Mouse (Mus musculus) layer of hippocampus, adult 9-11 months (tissue): ENCODE results near the gene Il17re.
A peak's percentile ranks its signal among the peaks of the same experiment; 100 is the strongest.

Experiments used
- DNase-seq: peaks from one replicate; pipeline ENCODE4 v3.0.0; 2022

The Il17re gene

DNA sequence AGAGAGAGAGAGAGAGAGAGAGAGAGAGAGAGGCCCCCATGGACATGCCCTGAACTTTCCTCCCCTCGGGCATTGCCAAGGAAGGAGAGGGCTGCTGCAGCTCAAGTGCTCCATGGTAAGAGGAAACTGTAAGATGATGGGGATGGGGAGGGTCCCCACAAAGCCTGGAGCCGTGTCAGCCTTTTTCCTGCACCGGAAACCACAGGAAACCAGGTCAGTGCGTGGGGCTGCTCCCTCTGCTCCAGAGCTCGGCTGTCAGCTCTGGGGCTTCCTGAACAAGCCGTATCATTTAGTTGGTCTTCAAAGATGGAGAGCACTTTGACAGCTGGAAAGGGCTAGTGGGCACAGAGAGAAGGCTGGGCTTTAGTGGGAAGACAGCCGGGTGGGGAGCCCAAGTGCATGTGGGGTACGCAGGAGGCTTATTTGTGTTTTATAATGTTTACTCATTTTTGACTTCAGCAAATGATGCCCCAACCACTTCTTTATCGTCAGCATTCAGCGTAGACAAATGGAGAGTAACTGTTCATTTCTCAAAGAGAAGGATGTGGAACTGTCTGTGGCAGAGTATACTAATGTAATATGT lies at the start of gene Il17re:
Gene Il17re, plus strand, starts transcription at position 533 of the 583 bp plus-strand sequence.
- DNase-seq = no peak

DNA sequence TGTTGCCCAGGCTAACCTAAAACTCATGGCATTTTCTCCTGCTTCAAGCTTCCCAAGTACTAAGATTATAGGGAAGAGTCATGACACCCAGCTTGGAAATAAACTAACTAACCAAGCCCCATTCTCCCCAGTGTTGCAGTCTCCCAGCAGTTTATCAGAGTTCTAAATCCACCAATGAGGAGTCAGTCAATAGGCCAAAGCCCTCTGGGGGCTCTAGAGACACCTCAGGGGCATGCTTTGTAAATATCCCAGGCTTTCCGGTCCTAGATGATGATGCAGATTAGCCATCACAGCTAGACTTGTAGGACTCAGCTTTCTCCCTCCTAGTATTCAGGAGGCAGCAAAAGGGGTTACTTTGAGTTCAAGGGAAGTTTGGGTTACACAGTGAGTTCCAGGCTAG lies 48.3 kb upstream of the Il17re start:
- DNase-seq = no peak

DNA sequence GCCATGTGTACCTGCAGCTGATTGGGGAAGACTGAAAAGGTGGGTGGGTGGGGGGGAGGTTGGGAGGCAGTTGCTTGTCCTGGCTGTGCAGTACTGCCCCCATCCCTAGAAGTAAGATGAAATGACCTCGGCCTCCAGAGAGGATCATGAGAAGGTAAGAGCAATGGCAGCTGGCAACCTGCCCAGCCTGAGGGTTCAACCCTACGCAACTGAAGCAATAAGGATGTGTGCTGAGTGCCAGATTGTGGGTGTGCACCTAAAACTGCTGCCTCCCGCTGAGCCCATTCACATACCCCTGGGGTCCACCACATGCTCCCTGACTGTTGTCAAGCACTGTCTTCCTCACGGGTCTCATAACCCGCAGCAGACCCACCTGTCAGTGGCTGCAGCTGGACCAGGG lies 41.9 kb upstream of the Il17re start:
- DNase-seq = no peak

DNA sequence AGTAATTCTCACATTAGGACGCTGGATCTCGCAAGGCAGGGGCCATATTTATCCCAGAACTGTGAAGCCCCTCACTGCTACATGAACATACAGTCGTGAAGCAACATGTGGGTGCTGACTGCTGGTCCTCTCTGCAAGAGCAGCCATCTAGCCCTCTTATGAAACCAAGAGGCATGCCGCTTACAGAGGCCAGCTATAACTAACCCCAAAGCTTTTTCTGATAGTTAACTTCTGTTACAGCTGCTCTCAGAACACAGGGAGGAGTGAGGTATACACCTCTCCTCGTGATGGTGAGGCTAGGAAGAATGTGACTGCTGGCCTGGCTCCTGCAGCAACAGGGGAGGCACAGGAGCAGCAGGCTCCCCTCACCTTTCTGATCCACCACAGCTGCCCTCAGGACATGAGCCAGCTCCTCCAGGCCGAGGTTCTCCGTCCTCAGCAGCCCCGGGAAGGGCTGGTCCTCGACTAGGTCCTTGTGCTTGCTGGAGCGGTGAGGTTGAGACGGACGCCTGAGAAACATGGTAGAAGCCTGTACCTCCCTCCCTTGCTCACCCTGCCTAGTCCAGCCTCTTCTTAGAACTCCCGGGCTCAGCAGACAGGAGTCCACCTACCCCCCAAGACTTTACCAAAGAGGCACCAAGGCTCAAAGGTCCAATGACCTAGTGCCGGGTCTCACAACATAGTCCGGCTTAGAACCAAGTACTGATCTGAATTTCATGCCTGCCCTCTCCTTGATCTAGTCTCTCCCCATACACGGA lies 39.7 kb upstream of the Il17re start:
- no peak for DNase-seq

DNA sequence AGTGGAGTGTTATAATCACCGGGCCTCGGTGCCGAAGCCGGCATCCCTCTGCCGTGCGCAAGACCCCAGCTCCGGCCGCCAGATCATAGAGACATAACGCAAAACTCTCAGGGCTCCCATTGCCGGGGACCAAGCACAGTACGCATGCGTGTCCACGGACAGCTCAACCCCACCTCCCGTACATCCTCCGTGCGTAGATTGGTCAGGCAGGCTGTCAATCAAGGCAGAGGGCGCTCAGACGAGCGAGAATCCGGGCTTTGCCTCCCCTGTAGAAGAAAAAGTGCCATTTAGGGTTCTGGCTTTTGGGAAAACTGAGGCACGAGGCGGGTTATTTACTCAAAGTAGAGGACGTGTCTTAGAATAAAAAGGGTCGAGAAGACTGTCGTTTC lies 39.1 kb upstream of the Il17re start, which contains the start of gene Rpusd3:
Gene Rpusd3, minus strand, starts transcription at position 142 of the 389 bp plus-strand sequence.
- DNase-seq = peak; percentile 96

DNA sequence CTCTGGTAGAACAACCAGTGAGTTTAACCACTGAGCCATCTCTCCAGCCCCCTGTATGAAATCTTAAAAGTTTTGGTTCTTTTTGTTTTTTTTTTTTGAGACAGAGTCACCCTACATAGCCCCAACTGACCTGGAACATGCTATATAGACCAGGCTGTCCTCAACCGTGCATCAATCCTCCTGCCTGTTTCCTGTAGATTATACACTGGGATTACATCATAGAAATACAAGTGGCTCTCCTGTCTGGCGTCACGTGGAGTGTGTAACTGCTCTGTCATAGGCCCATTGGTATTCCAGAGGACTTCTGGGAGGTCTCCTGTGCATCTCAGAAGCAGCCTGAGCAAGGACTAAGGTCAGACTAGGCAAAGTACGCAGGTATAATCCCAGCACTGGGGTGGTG lies 35.3 kb upstream of the Il17re start:
- DNase-seq = no peak

DNA sequence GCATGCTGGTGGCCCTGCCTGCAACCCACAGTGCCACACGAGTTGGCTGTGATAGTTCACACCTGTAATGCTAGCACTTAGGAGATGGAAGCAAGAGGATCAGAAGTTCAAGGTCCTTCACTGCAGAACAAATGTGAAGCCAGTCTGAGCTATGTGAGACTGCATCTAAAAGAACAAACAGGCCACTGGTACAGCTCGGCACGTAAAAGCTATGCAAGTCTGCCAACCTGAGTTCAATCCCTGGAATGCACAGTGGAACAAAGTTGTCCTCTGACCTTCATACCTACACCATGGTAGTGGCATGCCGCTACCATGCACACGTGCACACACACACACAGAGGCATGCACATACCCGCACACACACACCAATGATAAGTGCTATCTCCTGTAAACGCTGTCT lies 34.1 kb upstream of the Il17re start:
- DNase-seq = no peak

DNA sequence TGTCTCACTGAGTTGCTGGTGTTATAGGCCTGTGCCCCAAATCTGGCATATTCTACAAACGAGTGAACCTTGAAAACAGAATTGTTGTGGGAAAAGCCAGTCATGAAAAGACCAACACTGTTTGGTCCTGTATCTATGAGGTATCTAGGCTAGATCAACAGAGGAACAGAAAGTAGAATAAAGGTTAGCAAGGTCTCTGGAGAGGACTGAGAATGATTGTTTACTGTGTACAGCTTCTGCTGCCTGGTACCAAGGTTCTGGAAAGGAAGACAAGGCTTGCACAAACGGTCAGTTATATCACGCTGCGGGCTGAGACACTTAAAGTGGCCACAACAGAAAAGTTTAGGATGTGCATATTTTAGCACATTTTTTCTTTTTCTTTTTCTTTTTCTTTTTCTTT lies 31.6 kb upstream of the Il17re start:
- no peak for DNase-seq

DNA sequence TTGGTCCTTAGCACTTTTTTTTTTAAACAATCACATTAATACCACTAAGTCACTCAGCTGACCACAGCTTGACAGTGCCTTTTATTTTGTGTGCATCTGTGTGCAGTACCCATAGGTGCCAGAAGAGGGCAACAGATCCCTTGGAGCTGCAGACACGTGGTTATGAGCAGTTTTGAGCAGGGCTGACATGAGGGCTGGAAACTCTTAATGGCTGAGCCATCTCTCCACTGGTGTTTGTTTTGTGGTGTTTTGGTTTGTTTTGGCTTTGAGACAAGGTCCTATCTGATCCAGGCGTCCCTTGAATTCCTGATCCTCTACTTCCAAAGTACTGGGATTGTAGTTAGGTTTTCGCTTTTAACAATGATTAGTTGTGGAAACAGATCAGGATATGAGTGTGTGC lies 30.9 kb upstream of the Il17re start:
- no peak for DNase-seq

DNA sequence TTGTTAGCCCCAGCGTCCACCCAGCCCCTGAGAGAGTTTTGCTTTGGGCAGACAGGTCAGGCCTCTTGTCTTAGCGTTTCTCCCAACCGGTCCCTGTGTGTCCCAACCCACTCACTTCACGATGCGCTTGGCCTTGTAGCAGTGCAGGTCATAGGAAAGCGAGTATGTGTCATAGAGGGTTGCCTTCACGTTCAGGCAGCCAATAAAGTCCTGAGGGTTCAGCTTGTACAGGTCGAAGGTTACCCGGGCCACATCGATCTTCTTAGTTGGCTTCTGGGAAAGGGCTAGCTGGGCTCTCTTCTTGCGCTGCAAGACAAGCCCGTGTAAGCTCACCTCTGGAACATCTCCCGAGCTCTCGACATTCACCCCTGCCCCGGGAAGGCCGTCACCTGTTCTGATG lies 30.3 kb upstream of the Il17re start:
- no peak for DNase-seq

DNA sequence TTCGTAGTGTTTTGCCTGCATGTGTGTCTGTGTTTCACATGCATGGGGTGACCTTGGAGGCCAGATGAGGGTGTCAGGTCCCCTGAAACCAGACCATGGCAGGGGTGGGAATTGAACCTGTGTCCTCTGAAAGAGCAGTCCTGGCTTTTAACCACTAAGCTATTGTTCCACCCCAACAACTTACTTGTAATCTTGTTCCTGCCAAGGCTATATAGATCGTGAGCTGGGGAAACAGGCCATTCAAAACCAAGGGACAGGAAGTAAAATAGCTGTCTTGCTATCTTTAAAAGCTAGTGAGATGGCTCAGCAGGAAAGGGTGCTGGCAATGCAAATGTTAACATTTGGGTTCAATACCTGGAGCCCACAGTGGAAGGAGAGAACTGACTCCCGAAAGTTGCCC lies 28.3 kb upstream of the Il17re start:
- no peak for DNase-seq

DNA sequence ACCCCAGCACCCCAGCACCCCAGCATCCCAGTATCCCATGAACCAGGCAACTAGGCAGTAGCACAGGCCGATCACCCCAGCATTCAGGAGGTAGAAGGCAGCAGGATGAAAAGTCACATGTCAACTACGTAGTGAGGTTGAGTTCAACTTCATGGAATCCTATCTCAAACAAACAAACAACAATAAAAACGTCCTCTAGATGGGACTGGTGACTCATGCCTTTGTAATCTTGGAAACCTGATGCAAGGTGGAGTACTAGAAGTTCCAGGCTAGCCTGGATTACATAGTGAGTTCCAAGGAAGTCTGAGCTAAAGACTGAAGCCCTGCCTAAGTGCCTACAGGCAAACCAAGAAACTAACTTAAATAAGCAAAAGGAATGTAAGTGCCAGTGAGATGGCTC lies 27.4 kb upstream of the Il17re start:
- DNase-seq = no peak

DNA sequence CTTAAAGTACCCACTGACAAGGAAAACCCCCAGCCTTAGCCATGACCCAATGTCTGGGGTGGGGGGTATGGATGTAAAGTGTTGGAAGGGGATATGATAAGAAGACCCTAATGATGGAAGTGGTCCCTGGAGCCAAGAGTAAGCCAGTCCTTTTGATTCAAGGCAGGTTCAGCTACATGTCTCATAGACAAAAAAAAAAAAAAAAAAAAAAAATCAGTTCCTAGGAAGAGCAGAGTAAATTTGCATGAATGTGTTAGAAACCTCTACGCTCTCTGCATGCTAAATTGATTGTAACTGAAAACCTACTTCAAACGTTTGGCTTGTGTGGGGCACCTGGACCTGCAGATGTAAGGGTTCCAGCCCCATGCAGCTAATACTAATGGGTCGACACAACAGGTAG lies 26.5 kb upstream of the Il17re start:
- no peak for DNase-seq

DNA sequence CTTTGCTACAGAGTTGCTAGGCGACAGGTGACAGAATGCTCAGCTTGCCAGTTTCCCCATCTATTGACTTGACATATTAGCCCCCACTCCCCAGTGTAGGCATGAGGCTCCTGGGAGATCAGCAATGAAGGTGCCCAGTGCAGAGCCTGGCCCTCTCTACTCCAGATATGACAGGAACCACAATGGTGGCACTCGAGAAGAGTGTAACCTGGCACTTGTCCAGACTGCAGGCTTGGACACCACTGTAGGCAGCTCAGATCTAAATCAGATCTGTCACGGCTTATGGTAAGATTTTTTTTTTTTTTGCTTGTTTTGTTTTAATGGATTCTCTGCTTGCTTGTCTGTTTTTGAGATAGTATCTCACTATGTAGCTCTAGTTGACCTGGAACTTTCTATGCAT lies 24.6 kb upstream of the Il17re start:
- DNase-seq = no peak

DNA sequence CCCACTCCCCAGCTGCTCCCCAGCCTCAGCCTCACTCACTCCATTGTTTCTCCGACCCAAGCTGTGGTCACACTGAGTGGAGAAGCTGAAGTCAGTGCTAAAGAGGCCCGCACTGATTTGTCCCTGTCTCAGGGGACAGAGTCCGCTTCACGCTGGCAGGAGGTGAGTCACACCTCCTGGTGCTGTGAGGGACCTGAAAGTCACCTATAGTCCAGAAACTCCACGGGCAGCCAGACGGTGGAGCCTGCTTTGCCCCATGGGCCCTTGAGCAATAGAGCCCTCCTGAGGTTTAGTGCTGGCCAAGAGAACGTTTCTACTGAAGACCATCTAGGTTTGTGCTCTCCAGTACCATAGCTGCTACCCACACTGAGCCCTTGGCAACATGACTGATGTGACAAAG lies 23.6 kb upstream of the Il17re start:
- DNase-seq = no peak

DNA sequence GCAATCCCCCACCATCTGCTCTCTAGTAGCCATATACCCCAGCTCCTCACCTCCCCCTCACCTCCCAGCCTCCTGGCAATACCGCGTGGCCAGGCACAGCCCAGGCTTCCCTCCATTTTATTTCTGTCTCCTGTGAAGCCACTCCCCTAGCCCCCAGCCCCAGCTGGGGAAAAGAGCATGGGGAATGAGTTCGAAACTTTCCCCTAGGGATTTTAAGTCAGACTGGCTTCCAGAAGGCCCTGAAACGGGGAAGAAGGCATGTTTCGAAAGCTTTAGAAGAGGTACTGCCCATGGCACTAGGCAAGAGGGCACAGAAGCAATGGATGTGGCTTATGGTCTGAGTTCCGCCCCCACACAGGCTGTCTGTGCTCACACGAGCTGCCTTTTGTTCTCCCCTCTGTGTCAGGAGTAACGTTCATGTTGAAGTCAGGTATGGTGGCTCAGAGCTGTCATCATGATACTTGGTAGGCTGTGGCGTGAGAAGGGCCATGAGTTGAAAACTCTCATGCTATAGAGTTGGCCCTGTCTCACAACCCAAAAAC lies 22.5 kb upstream of the Il17re start, which contains the start of gene Cidec:
Gene Cidec, minus strand, starts transcription at position 97 of the 542 bp plus-strand sequence.
- no peak for DNase-seq

DNA sequence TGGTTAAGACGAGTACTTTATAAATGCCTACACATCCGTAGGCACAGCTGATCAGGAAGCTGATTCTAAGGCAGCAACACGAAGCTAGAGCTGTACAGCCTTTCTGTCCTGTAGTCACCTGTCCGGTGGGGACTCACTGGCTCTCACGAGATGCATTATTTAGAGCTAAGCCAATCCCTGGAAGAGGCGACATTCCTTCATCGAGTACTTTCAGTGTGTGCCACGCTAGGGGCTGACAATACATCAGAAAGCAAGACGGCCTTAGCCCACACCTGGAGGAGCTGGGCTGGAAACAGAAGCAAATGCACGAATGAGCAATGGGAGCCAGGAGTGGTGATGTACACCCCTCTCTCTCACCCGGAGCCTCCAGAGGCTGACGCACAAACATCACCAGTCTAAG lies 21.1 kb upstream of the Il17re start:
- no peak for DNase-seq

DNA sequence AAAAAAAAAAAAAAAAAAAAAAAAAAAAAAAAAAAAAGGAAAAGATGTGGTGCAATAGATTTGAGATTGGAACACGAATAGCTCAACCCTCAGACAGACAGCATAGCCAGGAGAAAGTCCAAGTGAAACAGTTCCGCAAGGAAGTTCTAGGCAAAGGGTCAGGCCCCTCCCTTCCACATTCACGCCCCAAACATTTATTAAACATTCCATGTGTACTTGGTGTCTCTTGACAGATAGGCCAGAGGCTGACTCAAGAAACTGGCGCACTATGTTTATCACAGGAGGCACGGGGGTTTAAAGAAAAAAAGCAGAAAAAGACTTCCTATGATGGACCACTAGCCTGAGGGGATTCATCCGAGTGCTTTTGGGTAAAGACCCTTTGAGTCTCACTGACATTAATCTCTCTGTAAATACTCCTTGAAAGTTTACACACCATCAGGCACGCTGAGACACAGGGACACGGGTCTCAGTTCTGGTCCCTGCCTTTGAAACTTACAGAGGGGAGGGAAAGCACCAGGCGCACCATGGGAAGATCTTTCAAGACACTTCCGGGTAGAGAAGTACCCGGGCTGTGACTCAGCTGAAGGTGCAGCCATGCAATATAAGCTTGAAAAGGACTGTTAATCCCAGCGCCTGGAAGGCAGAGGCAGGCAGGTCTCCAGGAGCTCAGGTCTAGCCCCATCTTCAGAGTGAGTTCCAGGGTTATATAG lies 19.4 kb upstream of the Il17re start:
- DNase-seq = no peak

DNA sequence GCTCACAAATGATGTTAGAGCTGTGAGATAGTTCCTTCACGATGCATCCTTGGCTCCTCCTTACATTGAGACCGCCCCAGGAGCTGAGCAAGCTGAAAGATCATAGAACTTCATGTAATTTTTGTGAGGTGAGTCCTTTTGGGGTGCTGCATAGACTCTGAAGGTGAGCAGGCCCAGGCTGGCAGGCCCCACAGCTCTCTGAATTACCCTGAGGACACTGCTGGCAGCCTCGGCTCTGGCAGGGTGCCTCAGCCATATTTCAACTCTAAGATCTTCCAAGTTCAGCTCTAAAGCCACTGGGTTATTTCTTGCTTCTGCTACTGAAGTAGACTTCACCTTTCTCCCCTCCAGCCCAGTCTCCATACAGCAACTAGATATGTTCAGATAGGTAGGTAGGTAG lies 17.6 kb upstream of the Il17re start:
- no peak for DNase-seq

DNA sequence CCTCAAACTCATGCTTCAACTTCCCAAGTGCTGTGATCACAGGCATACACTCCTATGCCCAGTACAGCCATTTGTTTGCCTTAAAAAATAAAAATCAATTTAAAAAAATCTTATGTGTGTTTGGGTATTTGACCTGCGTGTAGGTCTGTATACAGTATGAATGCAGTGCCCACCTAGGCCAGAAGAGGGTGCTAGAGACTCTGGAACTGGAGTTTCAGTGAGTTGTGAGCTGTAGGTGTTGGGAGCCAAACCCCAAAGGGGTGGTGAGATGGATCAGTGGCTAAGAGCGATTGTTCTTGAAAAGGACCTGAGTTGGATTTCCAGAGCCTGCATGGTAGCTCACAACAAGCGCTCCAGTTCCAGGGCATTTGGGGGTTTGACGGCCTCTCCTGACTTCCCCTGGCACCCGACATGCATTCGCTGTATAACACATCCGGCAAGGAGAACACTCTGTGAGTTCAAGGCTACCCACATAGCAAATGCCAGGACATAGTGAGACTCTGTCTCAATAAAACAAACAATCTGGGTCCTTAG lies 17.1 kb upstream of the Il17re start:
- peak; percentile 56 for DNase-seq

DNA sequence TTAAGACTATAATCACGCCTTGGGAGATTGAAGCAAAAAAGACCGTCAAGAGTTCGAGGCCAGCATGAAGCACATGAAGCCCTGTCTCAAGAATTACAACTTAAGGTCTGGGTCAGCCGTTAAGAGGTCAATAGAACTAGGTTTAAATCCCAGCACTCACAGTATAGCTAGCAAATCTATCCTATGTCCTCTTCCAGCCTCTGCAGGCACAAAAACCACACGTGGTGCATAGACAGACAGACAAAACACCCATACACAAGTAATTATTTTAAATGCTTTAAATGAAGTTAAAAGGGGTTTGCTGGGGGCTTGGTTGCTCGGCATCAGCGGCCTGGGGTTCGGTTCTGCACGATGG lies 16.2 kb upstream of the Il17re start:
- no peak for DNase-seq

DNA sequence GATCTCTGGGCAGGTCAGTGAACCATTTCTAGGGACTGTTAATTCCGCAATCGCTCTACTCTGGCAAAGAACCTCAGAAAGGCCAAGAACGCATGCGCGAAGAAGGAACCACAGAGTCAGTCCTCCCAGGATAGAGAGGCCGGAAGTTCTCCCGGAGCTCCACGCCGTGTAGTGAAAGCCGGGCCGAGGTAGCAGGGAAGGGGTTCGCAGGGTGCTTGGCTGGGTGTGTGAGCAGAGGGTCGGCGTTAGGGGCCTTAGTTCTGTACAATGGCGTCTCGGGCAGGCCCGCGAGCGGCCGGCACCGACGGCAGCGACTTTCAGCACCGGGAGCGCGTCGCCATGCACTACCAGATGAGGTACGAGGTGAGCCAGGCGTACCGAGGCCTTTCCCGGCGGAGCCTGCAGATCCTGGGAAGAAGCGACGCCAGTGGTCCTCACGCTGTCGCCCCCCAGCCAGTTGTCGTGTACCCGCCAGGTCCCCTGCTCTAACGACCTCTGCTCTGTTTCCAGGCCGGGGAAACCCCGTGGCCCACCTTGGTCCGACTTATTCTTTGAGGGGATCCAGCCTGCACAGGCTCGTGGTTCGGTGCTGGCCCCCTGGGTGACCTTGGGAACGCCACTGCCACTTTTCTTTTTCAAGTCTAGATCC lies 15.7 kb upstream of the Il17re start, which contains the start of gene Jagn1:
Gene Jagn1, plus strand, starts transcription at position 128 of the 649 bp plus-strand sequence.
- peak; percentile 90 for DNase-seq

DNA sequence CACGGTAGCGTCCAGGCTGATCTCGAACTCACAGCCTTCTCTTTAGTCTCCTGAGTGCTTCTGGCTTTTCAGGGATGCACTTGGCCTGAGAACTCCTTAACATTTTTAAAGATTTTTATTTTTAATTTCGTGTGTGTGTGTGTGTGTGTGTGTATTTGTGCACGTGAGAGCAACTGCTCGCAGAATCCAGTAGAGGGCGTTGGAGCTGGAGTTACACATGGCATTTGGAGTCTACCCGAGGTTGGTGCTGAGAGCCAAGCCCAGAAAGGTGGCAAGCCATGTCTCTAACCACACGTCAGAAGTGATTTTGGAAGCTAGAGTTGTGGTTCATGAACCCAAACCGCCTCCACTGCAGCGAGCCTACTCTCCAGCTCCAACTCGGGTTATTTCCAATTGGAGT lies 15.2 kb upstream of the Il17re start:
- DNase-seq = no peak
